Mouse (Mus musculus): ENCODE results near the gene Zmiz1. TPM values are rescaled to one million over a fixed set of nuclear protein-coding genes. Genes with fewer than 3 reads are reported as not detected.

The Zmiz1 gene
- polyA plus RNA-seq, 1 experiment from 2014 or later = 18.0 TPM

DNA sequence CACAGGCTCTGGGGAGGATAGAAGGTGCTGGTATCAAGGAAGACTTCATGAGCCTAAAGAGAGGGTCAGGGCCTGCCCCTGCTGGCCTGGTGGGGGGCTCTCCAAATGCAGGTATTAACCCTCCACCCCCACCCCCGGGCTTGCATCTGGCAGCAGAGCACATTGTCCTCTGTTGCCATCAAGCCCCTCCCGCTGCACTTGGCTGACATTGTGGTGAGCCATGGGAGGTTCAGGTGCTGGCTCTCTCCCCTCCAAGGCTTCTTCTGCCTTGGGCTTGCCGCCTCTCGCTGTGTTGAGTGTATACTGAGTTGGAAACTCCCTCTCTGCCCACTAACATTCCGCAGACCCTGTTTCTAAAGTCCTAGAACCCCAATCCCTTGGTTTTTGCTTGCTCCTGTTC is 82.2 kb downstream of the Zmiz1 start:
- DNase-seq (ENCODE audit: low spot score) (no peak), ATAC-seq (no peak)
- Histone ChIP-seq H3K9ac (replicated peaks; ENCODE audit: low read depth) (no peak overlapping the region), H3K27ac (ENCODE audit: low read length) (no peak overlapping the region), H3K4me2 (replicated peaks; ENCODE audit: low read depth, low read length) (no peak overlapping the region), H3K4me3 (ENCODE audit: low read depth, low read length) (no peak overlapping the region), H3K27me3 (replicated peaks; ENCODE audit: insufficient read depth, low read length) (no peaks in the 10 kb centered on the region), H3K4me1 (ENCODE audit: insufficient read depth, low read depth, low read length) (peaks cover 11% of the 10 kb centered on the region; the same call in 1 of the 2 replicates), H3K36me3 (ENCODE audit: insufficient read depth, low read length) (peaks cover 18% of the 10 kb centered on the region), H3K9me3 (ENCODE audit: low read length) (no peaks in the 10 kb centered on the region)
- TF ChIP-seq CTCF (IDR thresholded peaks at IDR 0.05) (no peak), EP300 (IDR thresholded peaks at IDR 0.05) (no peak)
- WGBS = 82% methylated on average over 5 of the region's 5 CpGs

DNA sequence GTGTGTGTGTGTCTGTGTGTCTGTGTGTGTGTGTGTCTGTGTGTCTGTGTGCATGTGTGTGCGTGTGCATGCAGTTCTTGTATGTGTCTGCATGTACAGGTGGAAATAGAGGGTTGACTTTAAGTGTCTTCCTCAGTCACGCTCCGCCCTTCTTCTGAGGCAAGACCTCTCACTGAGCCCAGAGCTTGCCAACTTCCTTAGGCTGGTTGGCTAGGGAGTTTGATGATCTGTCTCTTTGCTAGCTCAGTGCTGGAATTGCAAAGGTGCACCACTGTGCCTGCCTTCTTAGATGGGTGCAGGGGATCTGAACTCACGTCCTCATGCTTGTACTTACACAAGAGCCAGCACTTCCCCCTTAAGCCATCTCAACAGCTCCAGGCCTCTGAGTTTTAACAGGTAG is 84.1 kb downstream of the Zmiz1 start:
- TF ChIP-seq EP300 (IDR thresholded peaks at IDR 0.05) = no peak
- TF ChIP-seq CTCF (IDR thresholded peaks at IDR 0.05) = no peak
- Histone ChIP-seq H3K4me3 (ENCODE audit: low read depth, low read length) (no peak overlapping the region), H3K27ac (ENCODE audit: low read length) (no peak overlapping the region), H3K9me3 (ENCODE audit: low read length) (no peaks in the 10 kb centered on the region), H3K36me3 (ENCODE audit: insufficient read depth, low read length) (peaks cover 11% of the 10 kb centered on the region), H3K4me1 (ENCODE audit: insufficient read depth, low read depth, low read length) (peaks cover 11% of the 10 kb centered on the region; the same call in 1 of the 2 replicates), H3K9ac (replicated peaks; ENCODE audit: low read depth) (no peak overlapping the region), H3K27me3 (replicated peaks; ENCODE audit: insufficient read depth, low read length) (no peaks in the 10 kb centered on the region), H3K4me2 (replicated peaks; ENCODE audit: low read depth, low read length) (no peak overlapping the region)
- DNase-seq (ENCODE audit: low spot score) (no peak), ATAC-seq (no peak)
- WGBS = 85% methylated on average over 4 of the region's 4 CpGs

DNA sequence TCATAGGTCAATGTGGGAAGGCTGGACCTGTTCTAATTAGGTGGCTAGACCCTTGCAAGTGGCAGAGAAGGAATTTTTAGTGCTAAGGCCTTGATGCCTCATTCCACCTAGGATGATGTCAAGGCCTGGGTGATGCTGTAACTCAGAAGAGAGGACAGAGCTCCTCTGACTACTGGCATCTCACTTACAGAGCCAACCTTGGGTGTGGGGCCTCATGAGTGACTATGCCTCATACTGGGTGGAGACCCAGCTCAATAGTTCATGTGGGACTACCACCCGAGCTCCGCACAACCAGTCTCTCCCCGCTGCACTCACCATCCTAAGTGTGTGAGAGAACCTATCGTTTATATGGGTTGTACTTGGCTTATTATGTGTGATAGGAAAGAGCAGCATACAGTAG is 84.9 kb downstream of the Zmiz1 start:
- H3K4me1 ChIP-seq (ENCODE audit: insufficient read depth, low read depth, low read length) = peaks cover 11% of the 10 kb centered on the region; the same call in 1 of the 2 replicates
- TF ChIP-seq EP300 (IDR thresholded peaks at IDR 0.05) (no peak), CTCF (IDR thresholded peaks at IDR 0.05) (no peak)
- no peak overlapping the region for H3K4me2 ChIP-seq (replicated peaks; ENCODE audit: low read depth, low read length)
- H3K27me3 ChIP-seq (replicated peaks; ENCODE audit: insufficient read depth, low read length) = no peaks in the 10 kb centered on the region
- 93% methylated on average over 4 of the region's 4 CpGs for WGBS
- peaks cover 11% of the 10 kb centered on the region for H3K36me3 ChIP-seq (ENCODE audit: insufficient read depth, low read length)
- H3K9me3 ChIP-seq (ENCODE audit: low read length) = no peaks in the 10 kb centered on the region
- no peak for DNase-seq (ENCODE audit: low spot score)
- ATAC-seq = no peak
- H3K27ac ChIP-seq (ENCODE audit: low read length) = no peak overlapping the region
- H3K9ac ChIP-seq (replicated peaks; ENCODE audit: low read depth) = no peak overlapping the region
- H3K4me3 ChIP-seq (ENCODE audit: low read depth, low read length) = no peak overlapping the region

DNA sequence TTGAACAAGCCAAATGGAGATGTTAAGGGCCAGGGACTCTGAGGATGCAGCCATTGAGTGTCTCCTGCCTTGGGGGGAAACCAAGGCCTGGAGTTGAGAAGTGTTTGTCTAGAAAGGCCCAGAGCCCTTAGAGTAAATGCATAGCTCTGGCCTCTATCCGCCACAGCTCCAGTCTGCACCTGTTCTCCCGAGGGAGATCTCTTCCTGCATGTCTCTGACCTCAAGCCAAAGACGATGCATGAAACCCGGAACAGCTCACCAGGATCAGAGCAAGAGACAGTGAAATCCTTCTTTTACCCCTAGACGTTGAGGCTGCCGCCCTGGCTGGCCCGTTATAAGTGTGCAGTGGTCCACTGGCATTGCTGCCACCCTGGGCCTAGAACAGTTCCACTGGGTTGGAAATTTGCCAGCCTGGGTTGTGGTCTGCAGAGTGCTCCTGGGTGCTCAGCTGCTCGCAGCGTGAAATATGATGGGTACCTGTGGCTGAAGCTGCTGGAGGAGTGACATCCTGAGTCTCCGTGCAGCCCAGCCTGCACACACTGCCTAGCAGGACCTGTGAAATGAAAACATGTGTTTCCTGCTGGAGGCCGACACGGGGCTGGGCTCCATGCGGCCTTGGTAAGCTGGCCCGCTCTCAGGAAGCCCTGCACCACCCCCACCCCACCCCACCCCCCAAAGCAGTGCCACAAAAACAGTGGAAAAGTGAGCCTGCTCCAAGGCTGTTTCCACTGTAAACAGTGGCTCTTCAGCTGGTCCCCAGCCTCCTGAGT is 88.1 kb downstream of the Zmiz1 start:
- peaks cover 11% of the 10 kb centered on the region for H3K36me3 ChIP-seq (ENCODE audit: insufficient read depth, low read length)
- no peak for TF ChIP-seq CTCF (IDR thresholded peaks at IDR 0.05)
- H3K4me2 ChIP-seq (replicated peaks; ENCODE audit: low read depth, low read length) = no peak overlapping the region
- no peaks in the 10 kb centered on the region for H3K9me3 ChIP-seq (ENCODE audit: low read length)
- H3K27me3 ChIP-seq (replicated peaks; ENCODE audit: insufficient read depth, low read length) = no peaks in the 10 kb centered on the region
- H3K9ac ChIP-seq (replicated peaks; ENCODE audit: low read depth) = no peak overlapping the region
- no peak overlapping the region for H3K27ac ChIP-seq (ENCODE audit: low read length)
- peaks cover 7% of the 10 kb centered on the region; the same call in 1 of the 2 replicates for H3K4me1 ChIP-seq (ENCODE audit: insufficient read depth, low read depth, low read length)
- ATAC-seq (peak; percentile 78), DNase-seq (ENCODE audit: low spot score) (no peak)
- WGBS = 39% methylated on average over 14 of the region's 14 CpGs
- no peak overlapping the region for H3K4me3 ChIP-seq (ENCODE audit: low read depth, low read length)

DNA sequence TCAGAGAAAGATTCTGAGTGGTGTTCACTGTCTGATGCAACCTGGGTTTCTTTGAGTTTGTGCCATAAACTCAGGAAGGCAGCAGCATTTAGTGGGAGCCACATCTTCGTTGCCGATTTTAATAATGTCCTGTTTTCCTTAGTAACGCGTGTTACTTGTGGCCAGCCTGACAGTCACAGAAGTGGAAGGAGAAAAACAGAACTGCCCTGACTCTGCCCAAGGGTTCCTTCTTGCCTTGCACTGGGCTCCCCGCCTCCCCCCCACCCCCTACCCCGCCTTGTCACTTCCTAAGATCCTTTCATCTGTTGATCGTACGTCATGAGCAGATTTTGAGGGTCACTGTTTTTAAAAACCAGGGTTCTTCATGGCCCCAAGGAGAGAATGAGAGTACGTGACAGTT is 88.9 kb downstream of the Zmiz1 start:
- Histone ChIP-seq H3K4me2 (replicated peaks; ENCODE audit: low read depth, low read length) (no peak overlapping the region), H3K9ac (replicated peaks; ENCODE audit: low read depth) (no peak overlapping the region), H3K4me3 (ENCODE audit: low read depth, low read length) (no peak overlapping the region), H3K36me3 (ENCODE audit: insufficient read depth, low read length) (peaks cover 11% of the 10 kb centered on the region), H3K4me1 (ENCODE audit: insufficient read depth, low read depth, low read length) (peaks cover 2% of the 10 kb centered on the region), H3K9me3 (ENCODE audit: low read length) (no peaks in the 10 kb centered on the region), H3K27ac (ENCODE audit: low read length) (no peak overlapping the region), H3K27me3 (replicated peaks; ENCODE audit: insufficient read depth, low read length) (no peaks in the 10 kb centered on the region)
- no peak for TF ChIP-seq CTCF (IDR thresholded peaks at IDR 0.05)
- TF ChIP-seq EP300 (IDR thresholded peaks at IDR 0.05) = no peak
- 57% methylated on average over 9 of the region's 9 CpGs for WGBS
- DNase-seq (ENCODE audit: low spot score) = no peak
- ATAC-seq = no peak

DNA sequence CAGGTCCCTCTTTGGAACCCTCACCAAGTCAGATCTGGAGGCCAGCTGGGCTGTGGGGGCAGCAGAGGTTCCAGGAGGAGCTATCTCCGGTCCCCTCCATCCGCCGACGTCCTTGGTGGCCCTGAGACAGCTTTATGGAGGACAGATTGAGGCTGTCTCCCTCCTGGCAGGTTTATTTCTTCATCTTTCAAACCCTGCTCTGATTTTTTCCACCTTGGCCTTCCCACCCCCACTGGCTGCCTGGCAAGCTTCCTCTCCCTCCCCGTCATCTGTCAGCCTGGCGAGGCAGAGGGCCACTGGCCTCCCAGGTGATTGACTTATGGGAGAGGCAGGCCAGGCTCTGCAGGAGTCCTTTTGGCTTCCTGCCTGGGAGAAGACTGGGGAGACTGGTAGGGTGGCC is 89.7 kb downstream of the Zmiz1 start:
- H3K9ac ChIP-seq (replicated peaks; ENCODE audit: low read depth) = no peak overlapping the region
- H3K36me3 ChIP-seq (ENCODE audit: insufficient read depth, low read length) = peaks cover 11% of the 10 kb centered on the region
- H3K27ac ChIP-seq (ENCODE audit: low read length) = no peak overlapping the region
- H3K4me1 ChIP-seq (ENCODE audit: insufficient read depth, low read depth, low read length) = no peaks in the 10 kb centered on the region; the same call in none of the 2 replicates
- no peak overlapping the region for H3K4me2 ChIP-seq (replicated peaks; ENCODE audit: low read depth, low read length)
- 53% methylated on average over 6 of the region's 6 CpGs for WGBS
- no peak for ATAC-seq
- H3K9me3 ChIP-seq (ENCODE audit: low read length) = no peaks in the 10 kb centered on the region
- DNase-seq (ENCODE audit: low spot score) = no peak
- no peak for TF ChIP-seq CTCF (IDR thresholded peaks at IDR 0.05)
- TF ChIP-seq EP300 (IDR thresholded peaks at IDR 0.05) = no peak
- H3K4me3 ChIP-seq (ENCODE audit: low read depth, low read length) = no peak overlapping the region
- no peaks in the 10 kb centered on the region for H3K27me3 ChIP-seq (replicated peaks; ENCODE audit: insufficient read depth, low read length)
